Mouse (Mus musculus): ENCODE data around the gene Slc22a8. TPM values are rescaled to one million over a fixed set of nuclear protein-coding genes. Genes with fewer than 3 reads are reported as not detected.

Gene Slc22a8
- polyA plus RNA-seq, 1 experiment = not detected

GRCm38 (mm10) chr19:8611358-8612123 lies 20.5 kb downstream of the Slc22a8 start:
- Histone ChIP-seq H3K27ac (ENCODE audit: insufficient read depth, low read depth, low read length) (no peak overlapping the region), H3K36me3 (ENCODE audit: control insufficient read depth, insufficient read depth, low read length) (no peaks in the 10 kb centered on the region), H3K4me1 (ENCODE audit: control insufficient read depth, insufficient read depth, insufficient read length, low read length) (no peaks in the 10 kb centered on the region), H3K27me3 (ENCODE audit: control insufficient read depth, insufficient read depth, low read length) (no peaks in the 10 kb centered on the region), H3K4me3 (ENCODE audit: low read depth, low read length) (no peak overlapping the region)
- TF ChIP-seq CTCF (IDR thresholded peaks at IDR 0.05; ENCODE audit: extremely low read depth, insufficient read length, insufficient replicate concordance, low read depth, low read length) = no peak
- no peak for TF ChIP-seq POLR2A (IDR thresholded peaks at IDR 0.05; ENCODE audit: low read depth, low read length)
- WGBS = 83% methylated on average over 8 of the region's 8 CpGs

GRCm38 (mm10) chr19:8613111-8613510 lies 22.1 kb downstream of the Slc22a8 start:
- H3K27ac ChIP-seq (ENCODE audit: insufficient read depth, low read depth, low read length) = no peak overlapping the region
- 31% methylated on average over 2 of the region's 2 CpGs for WGBS
- no peak overlapping the region for H3K4me3 ChIP-seq (ENCODE audit: low read depth, low read length)

GRCm38 (mm10) chr19:8614343-8614742 lies 23.3 kb downstream of the Slc22a8 start:
- 70% methylated on average over 2 of the region's 2 CpGs for WGBS
- TF ChIP-seq CTCF (IDR thresholded peaks at IDR 0.05; ENCODE audit: extremely low read depth, insufficient read length, insufficient replicate concordance, low read depth, low read length) = no peak
- no peak for TF ChIP-seq POLR2A (IDR thresholded peaks at IDR 0.05; ENCODE audit: low read depth, low read length)
- no peak overlapping the region for H3K4me3 ChIP-seq (ENCODE audit: low read depth, low read length)

More at GRCm38 (mm10) chr19:8613111-8613510, 22.1 kb downstream of the Slc22a8 start:
- Histone ChIP-seq H3K4me1 (ENCODE audit: control insufficient read depth, insufficient read depth, insufficient read length, low read length) (no peaks in the 10 kb centered on the region), H3K27me3 (ENCODE audit: control insufficient read depth, insufficient read depth, low read length) (no peaks in the 10 kb centered on the region), H3K36me3 (ENCODE audit: control insufficient read depth, insufficient read depth, low read length) (no peaks in the 10 kb centered on the region)
- TF ChIP-seq CTCF (IDR thresholded peaks at IDR 0.05; ENCODE audit: extremely low read depth, insufficient read length, insufficient replicate concordance, low read depth, low read length) (no peak), POLR2A (IDR thresholded peaks at IDR 0.05; ENCODE audit: low read depth, low read length) (no peak)

GRCm38 (mm10) chr19:8616314-8616713 lies 25.3 kb downstream of the Slc22a8 start:
- Histone ChIP-seq H3K27ac (ENCODE audit: insufficient read depth, low read depth, low read length) (no peak overlapping the region), H3K4me1 (ENCODE audit: control insufficient read depth, insufficient read depth, insufficient read length, low read length) (no peaks in the 10 kb centered on the region), H3K27me3 (ENCODE audit: control insufficient read depth, insufficient read depth, low read length) (no peaks in the 10 kb centered on the region), H3K4me3 (ENCODE audit: low read depth, low read length) (no peak overlapping the region), H3K36me3 (ENCODE audit: control insufficient read depth, insufficient read depth, low read length) (no peaks in the 10 kb centered on the region)
- TF ChIP-seq POLR2A (IDR thresholded peaks at IDR 0.05; ENCODE audit: low read depth, low read length) (no peak), CTCF (IDR thresholded peaks at IDR 0.05; ENCODE audit: extremely low read depth, insufficient read length, insufficient replicate concordance, low read depth, low read length) (no peak)
- 28% methylated on average over 4 of the region's 4 CpGs for WGBS

More at GRCm38 (mm10) chr19:8614343-8614742, 23.3 kb downstream of the Slc22a8 start:
- H3K4me1 ChIP-seq (ENCODE audit: control insufficient read depth, insufficient read depth, insufficient read length, low read length) = no peaks in the 10 kb centered on the region
- H3K27ac ChIP-seq (ENCODE audit: insufficient read depth, low read depth, low read length) = no peak overlapping the region
- no peaks in the 10 kb centered on the region for H3K27me3 ChIP-seq (ENCODE audit: control insufficient read depth, insufficient read depth, low read length)
- H3K36me3 ChIP-seq (ENCODE audit: control insufficient read depth, insufficient read depth, low read length) = no peaks in the 10 kb centered on the region

- 51% methylated on average over 7 of the region's 7 CpGs for WGBS
- TF ChIP-seq CTCF (IDR thresholded peaks at IDR 0.05; ENCODE audit: extremely low read depth, insufficient read length, insufficient replicate concordance, low read depth, low read length) (no peak), POLR2A (IDR thresholded peaks at IDR 0.05; ENCODE audit: low read depth, low read length) (no peak)
- Histone ChIP-seq H3K27me3 (ENCODE audit: control insufficient read depth, insufficient read depth, low read length) (no peaks in the 10 kb centered on the region), H3K4me1 (ENCODE audit: control insufficient read depth, insufficient read depth, insufficient read length, low read length) (no peaks in the 10 kb centered on the region), H3K4me3 (ENCODE audit: low read depth, low read length) (no peak within 1 kb of the TSS), H3K27ac (ENCODE audit: insufficient read depth, low read depth, low read length) (no peak within 1 kb of the TSS), H3K36me3 (ENCODE audit: control insufficient read depth, insufficient read depth, low read length) (no peaks in the 10 kb centered on the region)
These were observed 26.9 kb downstream of the Slc22a8 start, which contains the start of gene Slc22a6 for GRCm38 (mm10) chr19:8617904-8618303. TSS of gene Slc22a6 (plus strand) at chr19:8618039.

- no peak for TF ChIP-seq CTCF (IDR thresholded peaks at IDR 0.05; ENCODE audit: extremely low read depth, insufficient read length, insufficient replicate concordance, low read depth, low read length)
- TF ChIP-seq POLR2A (IDR thresholded peaks at IDR 0.05; ENCODE audit: low read depth, low read length) = no peak
- Histone ChIP-seq H3K36me3 (ENCODE audit: control insufficient read depth, insufficient read depth, low read length) (no peaks in the 10 kb centered on the region), H3K4me3 (ENCODE audit: low read depth, low read length) (no peak overlapping the region), H3K4me1 (ENCODE audit: control insufficient read depth, insufficient read depth, insufficient read length, low read length) (no peaks in the 10 kb centered on the region), H3K27me3 (ENCODE audit: control insufficient read depth, insufficient read depth, low read length) (no peaks in the 10 kb centered on the region), H3K27ac (ENCODE audit: insufficient read depth, low read depth, low read length) (no peak overlapping the region)
- WGBS = 92% methylated on average over 7 of the region's 7 CpGs
These were observed 30.0 kb downstream of the Slc22a8 start for GRCm38 (mm10) chr19:8621098-8621497.

- Histone ChIP-seq H3K27me3 (ENCODE audit: control insufficient read depth, insufficient read depth, low read length) (no peaks in the 10 kb centered on the region), H3K27ac (ENCODE audit: insufficient read depth, low read depth, low read length) (no peak overlapping the region), H3K36me3 (ENCODE audit: control insufficient read depth, insufficient read depth, low read length) (no peaks in the 10 kb centered on the region), H3K4me3 (ENCODE audit: low read depth, low read length) (no peak overlapping the region), H3K4me1 (ENCODE audit: control insufficient read depth, insufficient read depth, insufficient read length, low read length) (peaks cover 7% of the 10 kb centered on the region; the same call in 1 of the 2 replicates)
- TF ChIP-seq POLR2A (IDR thresholded peaks at IDR 0.05; ENCODE audit: low read depth, low read length) = no peak
- TF ChIP-seq CTCF (IDR thresholded peaks at IDR 0.05; ENCODE audit: extremely low read depth, insufficient read length, insufficient replicate concordance, low read depth, low read length) = no peak
- WGBS = 53% methylated on average over 2 of the region's 2 CpGs
These were observed 39.2 kb downstream of the Slc22a8 start for GRCm38 (mm10) chr19:8630249-8630648.
